Mouse (Mus musculus) lung, embryonic 16.5 days (tissue): ENCODE measurements around the gene Nr5a1. TPM values are rescaled to one million over a fixed set of nuclear protein-coding genes. Genes with fewer than 3 reads are reported as not detected.

Experiments
- ATAC-seq: fragments of 200-750 bp; cut with Nextera tagmentation; 2 replicates; pipeline ENCODE4 v1.8.0; 2017; ENCODE audit warnings: low read depth, mild to moderate bottlenecking, moderate library complexity
- H3K27ac ChIP-seq: fragments of 300-500 bp; sonication (generic); 2 replicates; pipeline ENCODE4 v1.5.1; 2014; ENCODE audit warnings: mild to moderate bottlenecking, control low read depth, low read length
- H3K27me3 ChIP-seq: fragments of 300-500 bp; sonication (generic); 2 replicates; pipeline ENCODE4 v1.6.1; 2014; ENCODE audit warnings: low read depth, low read length, mixed read lengths; ENCODE audit not compliant: control insufficient read depth, insufficient read depth
- H3K36me3 ChIP-seq: fragments of 300-500 bp; sonication (generic); 2 replicates; pipeline ENCODE4 v1.6.1; 2014; ENCODE audit warnings: low read length; ENCODE audit not compliant: control insufficient read depth, insufficient read depth
- H3K4me1 ChIP-seq: fragments of 300-500 bp; sonication (generic); replicated peaks from 2 replicates; pipeline ENCODE4 v1.6.1; 2014; ENCODE audit warnings: low read length, mixed read lengths; ENCODE audit not compliant: control insufficient read depth, insufficient read depth
- H3K4me2 ChIP-seq: fragments of 300-500 bp; sonication (generic); 2 replicates; pipeline ENCODE4 v1.6.1; 2014; ENCODE audit warnings: low read depth, low read length, control low read depth
- H3K4me3 ChIP-seq: fragments of 300-500 bp; sonication (generic); 2 replicates; pipeline ENCODE4 v1.5.1; 2014; ENCODE audit warnings: mild to moderate bottlenecking, low read length, control low read depth
- H3K9ac ChIP-seq: fragments of 300-500 bp; sonication (generic); 2 replicates; pipeline ENCODE4 v1.6.1; 2014; ENCODE audit warnings: low read length, control low read depth
- H3K9me3 ChIP-seq: fragments of 300-500 bp; sonication (generic); 2 replicates; pipeline ENCODE4 v1.6.1; 2016; ENCODE audit warnings: low read length; ENCODE audit not compliant: control insufficient read depth
- WGBS: fragments of 180-500 bp; shearing (Covaris S2); extraction: QIAGEN DNeasy Blood & Tissue Kit; methylation state at CpG from one replicate; pipeline ENCODE4 v1.1.7; 2014; 5-methylcytosine and 5-hydroxymethylcytosine counted together
- polyA plus RNA-seq: library from polyadenylated mRNA; unstranded; fragments of >200 nt; fragmentation: Nextera tagmentation; extraction: Ambion mirVana; gene quantifications from 2 replicates; pipeline ENCODE4 v1.2.1, GENCODE M21; 2015

Nr5a1 gene
- polyA plus RNA-seq, 1 experiment from 2014 or later = 0.21 TPM

DNA sequence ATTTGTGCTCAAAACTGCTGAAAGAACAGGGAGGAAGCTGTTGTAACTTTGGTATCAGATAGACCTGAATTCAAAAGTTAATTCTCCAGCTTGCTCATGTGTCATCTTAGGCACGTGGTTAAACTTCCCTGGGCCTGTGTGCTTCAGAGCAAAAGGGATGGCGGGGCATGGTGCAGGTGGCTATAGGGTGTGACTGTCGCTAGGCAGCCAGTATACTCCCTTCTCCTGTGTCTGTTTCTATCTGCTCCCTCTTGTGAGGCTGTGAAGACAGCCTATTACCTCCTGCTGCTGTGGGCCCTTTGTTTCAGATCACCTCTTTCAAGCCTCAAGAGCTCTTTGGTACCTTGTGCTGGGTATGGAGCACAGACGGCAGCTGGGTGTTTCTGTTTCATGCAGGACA is 7.7 kb upstream of the Nr5a1 start:
- H3K9ac ChIP-seq = no peak overlapping the region
- H3K4me3 ChIP-seq = no peak overlapping the region
- 48% methylated on average over 4 of the region's 4 CpGs for WGBS
- ATAC-seq = no peak
- peaks cover 9% of the 10 kb centered on the region for H3K4me1 ChIP-seq
- H3K9me3 ChIP-seq = no peaks in the 10 kb centered on the region
- no peak overlapping the region for H3K4me2 ChIP-seq
- H3K36me3 ChIP-seq = no peaks in the 10 kb centered on the region
- no peak overlapping the region for H3K27ac ChIP-seq
- H3K27me3 ChIP-seq = no peaks in the 10 kb centered on the region

DNA sequence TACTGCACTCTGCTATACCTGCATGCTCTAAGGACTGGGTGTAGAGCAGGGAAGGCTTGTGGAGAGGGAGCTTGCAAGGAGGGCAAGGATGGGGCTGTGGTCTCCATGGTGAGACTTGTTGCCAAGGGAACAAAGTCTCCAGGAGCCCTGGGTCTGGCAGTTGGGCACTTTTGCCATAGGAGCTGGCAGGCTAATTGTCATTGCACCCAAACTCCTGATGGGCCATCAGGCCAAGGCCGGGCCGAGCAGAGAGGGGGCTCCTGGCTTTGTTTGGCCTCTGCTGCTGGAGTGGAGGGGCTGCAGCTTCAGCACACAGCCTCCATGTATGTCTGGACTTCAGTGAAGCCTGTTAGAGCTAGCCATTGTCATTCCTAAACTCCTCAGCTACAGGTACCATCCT is 6.3 kb upstream of the Nr5a1 start:
- H3K9me3 ChIP-seq = no peaks in the 10 kb centered on the region
- no peak overlapping the region for H3K9ac ChIP-seq
- H3K4me1 ChIP-seq = peaks cover 9% of the 10 kb centered on the region
- no peak overlapping the region for H3K27ac ChIP-seq
- no peak overlapping the region for H3K4me3 ChIP-seq
- no peak for ATAC-seq
- H3K27me3 ChIP-seq = no peaks in the 10 kb centered on the region
- 60% methylated on average over 2 of the region's 2 CpGs for WGBS
- H3K36me3 ChIP-seq = no peaks in the 10 kb centered on the region
- H3K4me2 ChIP-seq = no peak overlapping the region

DNA sequence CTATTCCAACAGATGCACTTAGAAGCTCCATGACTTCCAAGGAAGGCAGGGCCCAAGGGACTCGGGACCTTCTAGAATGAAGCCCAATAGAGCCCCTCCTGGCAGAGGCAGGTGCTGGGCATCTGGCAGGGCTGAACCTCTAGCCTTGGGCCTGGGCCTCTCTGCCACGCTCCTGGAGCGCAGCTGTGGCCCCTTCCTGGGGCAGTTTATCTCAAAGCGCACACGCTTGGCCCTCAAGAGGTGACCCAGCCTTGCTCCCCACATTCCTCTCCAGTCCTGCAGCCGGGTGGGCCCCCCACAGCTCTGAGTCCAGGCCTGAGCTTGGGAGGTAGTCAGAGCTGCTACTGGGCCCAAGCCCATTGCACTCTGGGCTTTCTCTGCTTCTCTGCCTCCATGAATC is 5.0 kb upstream of the Nr5a1 start:
- Histone ChIP-seq H3K27ac (no peak overlapping the region), H3K36me3 (no peaks in the 10 kb centered on the region), H3K4me1 (peaks cover 9% of the 10 kb centered on the region), H3K9ac (no peak overlapping the region), H3K4me3 (no peak overlapping the region), H3K4me2 (no peak overlapping the region), H3K9me3 (no peaks in the 10 kb centered on the region), H3K27me3 (no peaks in the 10 kb centered on the region)
- 45% methylated on average over 6 of the region's 6 CpGs for WGBS
- ATAC-seq = 0 out of 2 replicates have a peak, but pooled peaks have one; percentile 42

DNA sequence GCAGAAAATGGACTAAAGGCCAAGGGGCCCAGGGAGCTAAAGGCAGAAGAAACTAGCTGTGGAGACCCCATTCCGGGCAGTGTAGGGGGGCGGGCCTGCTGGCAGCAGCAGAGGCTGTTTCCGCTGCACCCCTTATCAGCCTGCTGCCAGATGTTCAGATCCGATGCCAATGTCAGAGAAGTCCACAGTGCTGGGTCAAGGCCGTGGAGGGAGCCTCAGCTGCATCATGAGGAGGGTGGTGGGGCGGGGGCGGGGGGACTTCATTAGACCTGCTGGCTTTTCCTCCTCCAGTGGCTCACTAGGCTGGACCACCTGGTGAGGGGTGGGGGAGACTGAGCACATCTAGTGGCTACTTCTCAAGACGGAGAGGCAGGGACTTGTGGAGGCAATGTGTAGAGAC is 4.3 kb upstream of the Nr5a1 start:
- Histone ChIP-seq H3K36me3 (no peaks in the 10 kb centered on the region), H3K9ac (no peak overlapping the region), H3K27ac (no peak overlapping the region), H3K27me3 (peaks cover 1% of the 10 kb centered on the region), H3K4me1 (peaks cover 6% of the 10 kb centered on the region), H3K4me3 (no peak overlapping the region), H3K9me3 (no peaks in the 10 kb centered on the region), H3K4me2 (no peak overlapping the region)
- 34% methylated on average over 8 of the region's 8 CpGs for WGBS
- no peak; the same call in 1 of the 2 replicates for ATAC-seq

DNA sequence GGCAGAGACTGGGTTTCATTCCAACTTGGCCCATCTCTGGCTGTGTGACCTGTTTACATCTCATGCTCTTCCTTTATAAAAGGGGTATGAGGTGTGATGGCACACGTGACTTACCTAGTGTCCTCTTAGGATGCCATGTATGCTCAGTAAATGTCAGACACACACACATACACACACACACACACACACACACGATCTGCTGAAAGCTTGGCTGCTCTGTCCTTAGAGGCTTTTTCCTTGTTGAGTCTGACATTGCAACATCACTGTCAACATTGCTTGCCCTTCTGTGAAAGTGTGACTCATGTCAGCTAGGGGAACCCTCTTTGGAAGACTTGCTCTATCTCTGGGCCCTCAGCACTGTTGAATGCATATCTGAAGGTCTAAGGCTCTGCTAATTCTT is 3.1 kb upstream of the Nr5a1 start:
- no peak for ATAC-seq
- Histone ChIP-seq H3K9ac (no peak overlapping the region), H3K4me1 (peaks cover 6% of the 10 kb centered on the region), H3K9me3 (no peaks in the 10 kb centered on the region), H3K27me3 (peaks cover 14% of the 10 kb centered on the region), H3K27ac (no peak overlapping the region), H3K4me3 (no peak overlapping the region), H3K4me2 (no peak overlapping the region), H3K36me3 (no peaks in the 10 kb centered on the region)
- WGBS = 69% methylated on average over 2 of the region's 2 CpGs

DNA sequence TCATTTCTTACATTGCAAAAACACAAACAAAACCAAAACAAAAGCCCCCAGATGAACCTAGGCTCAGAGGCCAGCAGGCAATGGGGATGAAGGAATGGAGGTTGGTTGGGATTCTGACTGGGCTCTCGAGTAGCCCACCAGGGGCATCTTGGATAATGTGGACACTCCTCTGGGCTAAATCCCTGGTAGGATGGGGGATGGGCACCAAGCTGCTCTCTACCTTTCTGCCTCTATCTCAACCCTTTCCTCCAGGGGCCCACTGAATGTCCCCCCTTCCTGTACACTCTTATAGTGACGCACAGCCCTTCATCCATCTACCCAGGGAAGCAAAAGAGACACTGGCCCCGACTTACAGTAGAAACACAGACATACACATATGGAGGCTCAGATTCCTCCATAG is 746 bp downstream of the Nr5a1 start:
- 83% methylated on average over 3 of the region's 3 CpGs for WGBS
- no peaks in the 10 kb centered on the region for H3K36me3 ChIP-seq
- H3K4me1 ChIP-seq = peaks cover 13% of the 10 kb centered on the region; the same call in 1 of the 2 replicates
- H3K9ac ChIP-seq = no peak overlapping the region
- no peak for ATAC-seq
- H3K27me3 ChIP-seq = peaks cover 47% of the 10 kb centered on the region
- no peak overlapping the region for H3K4me2 ChIP-seq
- no peak overlapping the region for H3K4me3 ChIP-seq
- no peaks in the 10 kb centered on the region for H3K9me3 ChIP-seq
- no peak overlapping the region for H3K27ac ChIP-seq

DNA sequence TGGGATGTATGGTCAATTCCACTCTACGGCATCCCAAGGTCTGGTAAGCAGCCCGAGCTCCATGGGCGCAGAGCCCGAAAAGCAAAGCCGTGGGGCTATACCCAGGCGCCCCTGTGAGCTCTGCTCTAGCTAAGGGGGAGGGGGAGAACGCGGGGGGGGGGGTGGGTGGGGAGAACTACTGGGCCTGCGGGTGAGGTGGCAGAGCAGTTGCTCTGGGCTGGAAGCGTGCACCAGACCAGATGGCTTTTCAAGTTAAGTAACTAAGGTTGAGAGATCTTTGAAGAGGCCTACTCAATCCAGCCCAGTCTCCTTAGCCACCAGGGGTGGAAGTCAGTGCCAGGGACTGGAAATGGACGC is 1.6 kb downstream of the Nr5a1 start:
- peaks cover 13% of the 10 kb centered on the region; the same call in 1 of the 2 replicates for H3K4me1 ChIP-seq
- peaks cover 55% of the 10 kb centered on the region for H3K27me3 ChIP-seq
- H3K27ac ChIP-seq = no peak overlapping the region
- H3K4me2 ChIP-seq = no peak overlapping the region
- WGBS = 38% methylated on average over 8 of the region's 11 CpGs
- H3K9me3 ChIP-seq = no peaks in the 10 kb centered on the region
- peak; percentile 27; the same call in 1 of the 2 replicates for ATAC-seq
- no peaks in the 10 kb centered on the region for H3K36me3 ChIP-seq
- no peak overlapping the region for H3K9ac ChIP-seq
- H3K4me3 ChIP-seq = no peak overlapping the region

DNA sequence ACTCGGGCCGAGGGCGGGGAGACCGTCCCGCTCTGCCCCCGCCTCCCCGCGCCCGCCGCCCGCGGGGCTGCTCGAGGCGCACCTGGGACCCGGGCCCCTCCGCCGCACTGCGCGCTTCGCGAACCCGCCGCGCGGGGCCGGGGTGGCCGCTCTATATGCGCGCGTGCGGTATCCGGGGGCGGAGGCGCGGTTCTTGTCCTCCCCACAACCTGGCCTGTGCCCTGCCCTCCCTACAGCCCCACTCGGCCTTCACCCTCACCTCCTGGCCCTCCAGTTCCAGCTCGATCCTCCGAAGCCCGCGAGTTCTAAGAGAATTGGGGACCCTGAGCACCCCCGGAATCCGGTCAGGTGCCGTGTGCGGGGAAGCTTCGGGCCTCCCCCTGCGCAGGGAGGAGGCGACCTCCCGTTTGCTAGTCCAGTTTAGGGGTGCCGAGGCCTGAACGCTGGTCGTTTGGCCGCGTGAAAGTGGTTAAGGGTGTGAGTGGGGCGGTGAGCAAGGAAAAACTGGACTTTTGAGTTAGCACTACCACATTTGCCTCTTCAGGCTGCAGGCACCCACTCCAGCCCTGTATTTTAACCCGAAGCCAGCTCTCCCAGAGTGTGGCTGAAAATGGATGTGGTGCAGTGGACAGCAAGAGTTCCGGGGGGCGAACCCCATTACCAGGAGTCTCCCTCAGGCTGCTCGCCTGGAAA is 2.1 kb downstream of the Nr5a1 start:
- Histone ChIP-seq H3K9me3 (no peaks in the 10 kb centered on the region), H3K4me3 (peak overlapping the region; percentile 33), H3K27me3 (peaks cover 59% of the 10 kb centered on the region), H3K36me3 (no peaks in the 10 kb centered on the region), H3K4me1 (peaks cover 13% of the 10 kb centered on the region; the same call in 1 of the 2 replicates), H3K9ac (no peak overlapping the region), H3K27ac (no peak overlapping the region), H3K4me2 (peak overlapping the region; percentile 49)
- 8% methylated on average over 36 of the region's 58 CpGs for WGBS
- ATAC-seq = no peak

DNA sequence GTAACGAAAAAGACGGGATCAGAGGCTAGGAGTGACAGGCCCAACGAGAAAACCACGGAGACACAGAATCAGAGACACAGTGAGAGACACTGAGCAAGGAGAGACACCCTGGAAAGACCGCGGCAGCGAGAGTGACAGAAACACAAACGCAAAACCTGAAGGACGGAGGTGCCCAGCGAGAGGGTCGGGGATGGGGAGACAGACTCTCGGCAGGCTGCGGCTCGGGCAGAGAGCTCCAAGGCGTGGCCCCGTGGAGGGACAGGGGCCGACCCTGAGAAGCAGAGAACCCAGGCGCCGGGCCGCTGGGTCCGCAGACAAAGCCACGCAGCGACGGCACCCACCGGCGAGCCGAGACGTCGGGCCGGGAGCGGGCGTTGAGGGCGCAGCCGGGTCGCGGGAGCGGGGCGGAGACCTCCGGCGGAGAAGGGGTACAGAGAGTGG is 2.9 kb downstream of the Nr5a1 start:
- no peak for ATAC-seq
- H3K4me3 ChIP-seq = peak overlapping the region; percentile 33
- peak overlapping the region; percentile 49 for H3K4me2 ChIP-seq
- no peaks in the 10 kb centered on the region for H3K9me3 ChIP-seq
- WGBS = under 1% methylated on average over 39 of the region's 40 CpGs
- H3K27me3 ChIP-seq = peaks cover 66% of the 10 kb centered on the region
- no peak overlapping the region for H3K27ac ChIP-seq
- no peak overlapping the region for H3K9ac ChIP-seq
- peaks cover 13% of the 10 kb centered on the region; the same call in 1 of the 2 replicates for H3K4me1 ChIP-seq
- H3K36me3 ChIP-seq = no peaks in the 10 kb centered on the region
